Mouse (Mus musculus) small intestine, adult 2 months (tissue): ENCODE data around the gene Omt2b.
"Not testable (repeated sequence)": the region's sequence is repeated elsewhere in the genome, so short reads cannot be mapped to it uniquely, and the experiment has no call there.

Experiments used
- CTCF ChIP-seq: fragments of 200-500 bp; IDR thresholded peaks from 2 replicates; pipeline ENCODE4 v1.5.1; 2012; ENCODE audit warnings: low read depth, mild to moderate bottlenecking, control low read depth, inconsistent platforms, low read length, moderate library complexity, mixed read lengths; ENCODE audit not compliant: insufficient replicate concordance, insufficient read length; ENCODE audit errors: extremely low read depth
- POLR2A ChIP-seq: fragments of 200-500 bp; IDR thresholded peaks from 2 replicates; pipeline ENCODE4 v1.6.1; 2012; ENCODE audit warnings: low read depth, mild to moderate bottlenecking, control low read depth, inconsistent platforms, low read length, moderate library complexity

DNA sequence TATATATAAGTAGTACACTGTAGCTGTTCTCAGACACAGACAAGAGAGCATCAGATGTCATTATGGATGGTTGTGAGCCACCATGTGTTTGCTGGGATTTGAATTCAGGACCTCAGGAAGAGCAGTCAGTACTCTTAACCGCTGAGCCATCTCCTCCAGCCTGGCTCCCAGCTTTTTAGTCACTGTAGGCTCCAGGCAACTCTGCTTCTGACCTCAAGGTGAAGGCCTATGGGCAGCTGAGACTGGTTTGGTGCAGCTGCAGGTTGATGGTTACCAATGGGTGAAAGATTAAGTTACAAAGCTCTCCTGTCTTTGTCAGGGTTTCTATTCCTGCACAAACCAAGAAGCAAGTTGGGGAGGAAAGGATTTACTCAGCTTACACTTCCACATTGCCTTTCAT is 33.7 kb upstream of the Omt2b start:
- not testable (repeated sequence) for TF ChIP-seq POLR2A, CTCF
